Mouse (Mus musculus) liver, embryonic 14.5 days (tissue): ENCODE results near the gene Calml4. TPM values are rescaled to one million over a fixed set of nuclear protein-coding genes. Genes with fewer than 3 reads are reported as not detected.

Source experiments
- ATAC-seq: fragments of 200-750 bp; cut with Nextera tagmentation; 2 replicates; pipeline ENCODE4 v1.8.0; 2017; ENCODE audit warnings: moderate number of reproducible peaks, mild to moderate bottlenecking, moderate library complexity; ENCODE audit not compliant: insufficient read depth
- DNase-seq, 3 experiments: peaks; one replicate each; pipeline ENCODE4 v3.0.0-alpha.2; 2012 to 2013; ENCODE audit warnings: low read depth in 3 of 3, low spot score in 3 of 3
- H3K27ac ChIP-seq: fragments of 300-500 bp; sonication (generic); 2 replicates; pipeline ENCODE4 v1.5.1; 2014; ENCODE audit warnings: moderate library complexity, mild to moderate bottlenecking, control low read depth, inconsistent platforms
- H3K27me3 ChIP-seq: fragments of 300-500 bp; sonication (generic); 2 replicates; pipeline ENCODE4 v1.6.1; 2014; ENCODE audit warnings: mild to moderate bottlenecking, low read length, moderate library complexity; ENCODE audit not compliant: control insufficient read depth, insufficient read depth
- H3K36me3 ChIP-seq: fragments of 300-500 bp; sonication (generic); replicated peaks from 2 replicates; pipeline ENCODE4 v1.6.1; 2014; ENCODE audit warnings: low read depth; ENCODE audit not compliant: control insufficient read depth, insufficient read depth
- H3K4me1 ChIP-seq, 2 experiments: fragments of 200-500 bp in 1 of 2; fragments of 300-500 bp in 1 of 2; sonication (generic) in 1 of 2; replicated peaks; 2 replicates each; pipeline ENCODE4 v1.6.1; 2012 to 2014; ENCODE audit warnings: antibody characterized with exemption in 1 of 2, inconsistent platforms in 1 of 2, low read length in 1 of 2; ENCODE audit not compliant: control insufficient read depth in 2 of 2, insufficient read depth in 2 of 2
- H3K4me2 ChIP-seq: fragments of 300-500 bp; sonication (generic); 2 replicates; pipeline ENCODE4 v1.6.1; 2014; ENCODE audit warnings: low read depth, mild to moderate bottlenecking, control low read depth, moderate library complexity
- H3K4me3 ChIP-seq, 2 experiments: fragments of 200-500 bp in 1 of 2; fragments of 300-500 bp in 1 of 2; sonication (generic) in 1 of 2; 2 replicates each; pipeline ENCODE4 v1.5.1; 2012 to 2014; ENCODE audit warnings: low read depth in 2 of 2, low read length in 2 of 2, mild to moderate bottlenecking in 2 of 2, control low read depth in 1 of 2, inconsistent platforms in 1 of 2, moderate library complexity in 1 of 2; ENCODE audit not compliant: insufficient read depth in 1 of 2
- H3K9ac ChIP-seq: fragments of 300-500 bp; sonication (generic); replicated peaks from 2 replicates; pipeline ENCODE4 v1.6.1; 2014; ENCODE audit warnings: mild to moderate bottlenecking, control low read depth, moderate library complexity
- H3K9me3 ChIP-seq: fragments of 300-500 bp; sonication (generic); 2 replicates; pipeline ENCODE4 v1.6.1; 2016; ENCODE audit warnings: low read length, mixed read lengths; ENCODE audit not compliant: control insufficient read depth
- CTCF ChIP-seq: IDR thresholded peaks from 2 replicates; pipeline ENCODE4 v1.5.1; 2016; ENCODE audit warnings: antibody characterized with exemption, low read depth, control low read depth
- EP300 ChIP-seq: IDR thresholded peaks from 2 replicates; pipeline ENCODE4 v1.6.1; 2016; ENCODE audit warnings: antibody characterized with exemption, low read depth
- WGBS: fragments of 180-500 bp; shearing (Covaris S2); extraction: QIAGEN DNeasy Blood & Tissue Kit; methylation state at CpG from one replicate; pipeline ENCODE4 v1.1.7; 2014; ENCODE audit not compliant: insufficient replicate concordance; 5-methylcytosine and 5-hydroxymethylcytosine counted together
- polyA plus RNA-seq, 2 experiments: library from polyadenylated mRNA; depleted of rRNA in 1 of 2; stranded (reverse) in 1 of 2; unstranded in 1 of 2; fragments of >200 nt; fragmentation: Nextera tagmentation in 1 of 2; extraction: Ambion mirVana in 1 of 2; gene quantifications; 2 replicates each; pipeline versions ENCODE4 v1.2.1 to v1.2.3; 2012 to 2014

Calml4 gene
- polyA plus RNA-seq, 2 experiments = 0.98 to 1.6 TPM

- ATAC-seq (peak; percentile 9; the same call in 1 of the 2 replicates), DNase-seq (no peak)
- peak overlapping the region; percentile 72 to 86 for H3K4me3 ChIP-seq
- H3K36me3 ChIP-seq = no peaks in the 10 kb centered on the region
- no peaks in the 10 kb centered on the region for H3K9me3 ChIP-seq
- peak overlapping the region; percentile 77 for H3K9ac ChIP-seq
- TF ChIP-seq CTCF = no peak
- TF ChIP-seq EP300 = no peak
- H3K4me2 ChIP-seq = peak overlapping the region; percentile 67
- peak overlapping the region; percentile 58 for H3K27ac ChIP-seq
- WGBS = 10% methylated on average over 14 of the region's 14 CpGs
- no peaks in the 10 kb centered on the region for H3K27me3 ChIP-seq
- peaks cover 10 to 17% of the 10 kb centered on the region in 2 experiments for H3K4me1 ChIP-seq
Measured at GRCm38 (mm10) chr9:62839172-62839770, 18.6 kb upstream of the Calml4 start.

- ATAC-seq (no peak), DNase-seq (no peak)
- no peak for TF ChIP-seq CTCF
- TF ChIP-seq EP300 = no peak
- H3K36me3 ChIP-seq = no peaks in the 10 kb centered on the region
- no peak overlapping the region for H3K4me2 ChIP-seq
- H3K4me1 ChIP-seq = peaks cover 9 to 15% of the 10 kb centered on the region in 2 experiments
- no peaks in the 10 kb centered on the region for H3K9me3 ChIP-seq
- no peak overlapping the region for H3K4me3 ChIP-seq
- H3K27ac ChIP-seq = no peak overlapping the region
- WGBS = 76% methylated on average over 10 of the region's 10 CpGs
- no peaks in the 10 kb centered on the region for H3K27me3 ChIP-seq
- H3K9ac ChIP-seq = no peak overlapping the region
Measured at GRCm38 (mm10) chr9:62843356-62844024, 14.4 kb upstream of the Calml4 start.

- ATAC-seq = no peak
- Histone ChIP-seq H3K27me3 (no peaks in the 10 kb centered on the region), H3K4me3 (no peak overlapping the region), H3K9me3 (no peaks in the 10 kb centered on the region), H3K9ac (no peak overlapping the region), H3K4me1 (peaks cover 8 to 12% of the 10 kb centered on the region in 2 experiments), H3K27ac (no peak overlapping the region), H3K4me2 (no peak overlapping the region), H3K36me3 (no peaks in the 10 kb centered on the region; the same call in 1 of the 2 replicates)
- TF ChIP-seq CTCF = no peak
- no peak for TF ChIP-seq EP300
- DNase-seq = no peak
- WGBS = 74% methylated on average over 5 of the region's 5 CpGs
Measured at GRCm38 (mm10) chr9:62844461-62844860, 13.4 kb upstream of the Calml4 start.

GRCm38 (mm10) chr9:62847694-62848093 lies 10.2 kb upstream of the Calml4 start:
- H3K36me3 ChIP-seq = no peaks in the 10 kb centered on the region; the same call in 1 of the 2 replicates
- H3K4me1 ChIP-seq = peaks cover 3 to 4% of the 10 kb centered on the region in 2 experiments
- no peak overlapping the region for H3K9ac ChIP-seq
- no peaks in the 10 kb centered on the region for H3K27me3 ChIP-seq
- no peak overlapping the region for H3K4me3 ChIP-seq
- 2% methylated on average over 3 of the region's 3 CpGs for WGBS
- DNase-seq (peak; percentile 75 to 79 (median 76)), ATAC-seq (peak; percentile 74)
- TF ChIP-seq CTCF (peak; percentile 100), EP300 (no peak)
- no peak overlapping the region for H3K27ac ChIP-seq
- H3K9me3 ChIP-seq = no peaks in the 10 kb centered on the region
- H3K4me2 ChIP-seq = no peak overlapping the region

- no peak for ATAC-seq
- Histone ChIP-seq H3K4me2 (no peak overlapping the region), H3K4me3 (no peak overlapping the region), H3K9ac (no peak overlapping the region), H3K36me3 (no peaks in the 10 kb centered on the region; the same call in 1 of the 2 replicates), H3K4me1 (peaks cover 3 to 4% of the 10 kb centered on the region in 2 experiments), H3K27me3 (no peaks in the 10 kb centered on the region), H3K27ac (no peak overlapping the region), H3K9me3 (no peaks in the 10 kb centered on the region)
- TF ChIP-seq EP300 (no peak), CTCF (no peak)
- no peak for DNase-seq
- 80% methylated on average over 3 of the region's 3 CpGs for WGBS
Measured at GRCm38 (mm10) chr9:62848641-62849040, 9.2 kb upstream of the Calml4 start.
